Mouse (Mus musculus): ENCODE measurements around the gene St7. TPM values are rescaled to one million over a fixed set of nuclear protein-coding genes. Genes with fewer than 3 reads are reported as not detected.

St7 gene
- total RNA-seq, 2 experiments from 2014 or later: 38.9 to 50.3 TPM

- no peak for DNase-seq (ENCODE audit: extremely low spot score in 1 of 2, low spot score in 1 of 2)
These were observed 63.2 kb downstream of the St7 start for GRCm38 (mm10) chr6:17755902-17756301.

GRCm38 (mm10) chr6:17758568-17758967, 65.8 kb downstream of the St7 start:
- DNase-seq (ENCODE audit: extremely low spot score in 1 of 2, low spot score in 1 of 2): no peak

GRCm38 (mm10) chr6:17763963-17764659, 71.4 kb downstream of the St7 start:
- peak in 1 of 2 experiments; percentile 32 for DNase-seq (ENCODE audit: extremely low spot score in 1 of 2, low spot score in 1 of 2)

- DNase-seq (ENCODE audit: extremely low spot score in 1 of 2, low spot score in 1 of 2): no peak
These were observed 71.9 kb downstream of the St7 start for GRCm38 (mm10) chr6:17764660-17764998.

GRCm38 (mm10) chr6:17769972-17770644, 77.4 kb downstream of the St7 start:
- DNase-seq (ENCODE audit: extremely low spot score in 1 of 2, low spot score in 1 of 2): no peak

- DNase-seq (ENCODE audit: extremely low spot score in 1 of 2, low spot score in 1 of 2): no peak
These were observed 78.1 kb downstream of the St7 start for GRCm38 (mm10) chr6:17770645-17771345.

- DNase-seq (ENCODE audit: extremely low spot score in 1 of 2, low spot score in 1 of 2): no peak
These were observed 78.7 kb downstream of the St7 start for GRCm38 (mm10) chr6:17771456-17771855.

GRCm38 (mm10) chr6:17772514-17772913, 79.8 kb downstream of the St7 start:
- DNase-seq (ENCODE audit: extremely low spot score in 1 of 2, low spot score in 1 of 2): no peak

GRCm38 (mm10) chr6:17776041-17776440, 83.3 kb downstream of the St7 start:
- no peak for DNase-seq (ENCODE audit: extremely low spot score in 1 of 2, low spot score in 1 of 2)

- no peak for DNase-seq (ENCODE audit: extremely low spot score in 1 of 2, low spot score in 1 of 2)
These were observed 84.5 kb downstream of the St7 start for GRCm38 (mm10) chr6:17777018-17777799.

- no peak for DNase-seq (ENCODE audit: extremely low spot score in 1 of 2, low spot score in 1 of 2)
These were observed 86.0 kb downstream of the St7 start for GRCm38 (mm10) chr6:17778648-17779202.

- no peak for DNase-seq (ENCODE audit: extremely low spot score in 1 of 2, low spot score in 1 of 2)
These were observed 90.8 kb downstream of the St7 start for GRCm38 (mm10) chr6:17783511-17783910.

GRCm38 (mm10) chr6:17784523-17784922, 91.8 kb downstream of the St7 start:
- DNase-seq (ENCODE audit: extremely low spot score in 1 of 2, low spot score in 1 of 2): no peak

GRCm38 (mm10) chr6:17785248-17785647, 92.5 kb downstream of the St7 start:
- DNase-seq (ENCODE audit: extremely low spot score in 1 of 2, low spot score in 1 of 2): no peak

- no peak for DNase-seq (ENCODE audit: extremely low spot score in 1 of 2, low spot score in 1 of 2)
These were observed 95.1 kb downstream of the St7 start for GRCm38 (mm10) chr6:17787810-17788209.

- DNase-seq (ENCODE audit: extremely low spot score in 1 of 2, low spot score in 1 of 2): no peak
These were observed 97.5 kb downstream of the St7 start for GRCm38 (mm10) chr6:17790251-17790650.

- DNase-seq (ENCODE audit: extremely low spot score in 1 of 2, low spot score in 1 of 2): no peak
These were observed 100.7 kb downstream of the St7 start for GRCm38 (mm10) chr6:17793471-17793870.

- DNase-seq (ENCODE audit: extremely low spot score in 1 of 2, low spot score in 1 of 2): no peak
These were observed 104.6 kb downstream of the St7 start for GRCm38 (mm10) chr6:17797271-17797713.

GRCm38 (mm10) chr6:17800694-17801093, 108.0 kb downstream of the St7 start:
- no peak for DNase-seq (ENCODE audit: extremely low spot score in 1 of 2, low spot score in 1 of 2)

GRCm38 (mm10) chr6:17804468-17804867, 111.7 kb downstream of the St7 start:
- DNase-seq (ENCODE audit: extremely low spot score in 1 of 2, low spot score in 1 of 2): no peak
